Mouse (Mus musculus) limb, embryonic 14.5 days (tissue): ENCODE measurements around the gene C77080. TPM values are rescaled to one million over a fixed set of nuclear protein-coding genes. Genes with fewer than 3 reads are reported as not detected.

Experiments
- ATAC-seq: fragments of 200-750 bp; cut with Nextera tagmentation; 2 replicates; pipeline ENCODE4 v1.8.0; 2017; ENCODE audit warnings: low read depth, moderate number of reproducible peaks, moderate TSS enrichment; ENCODE audit not compliant: low FRiP score
- DNase-seq: peaks from one replicate; pipeline ENCODE4 v3.0.0-alpha.2; 2015; ENCODE audit warnings: low spot score
- H3K27ac ChIP-seq: fragments of 300-500 bp; sonication (generic); replicated peaks from 2 replicates; pipeline ENCODE4 v1.5.1; 2014; ENCODE audit warnings: low read depth, mild to moderate bottlenecking, low read length, moderate library complexity, mixed read lengths
- H3K27me3 ChIP-seq: fragments of 300-500 bp; sonication (generic); 2 replicates; pipeline ENCODE4 v1.6.1; 2014; ENCODE audit warnings: low read length, mixed read lengths; ENCODE audit not compliant: control insufficient read depth, insufficient read depth
- H3K36me3 ChIP-seq: fragments of 300-500 bp; sonication (generic); 2 replicates; pipeline ENCODE4 v1.6.1; 2014; ENCODE audit warnings: mild to moderate bottlenecking, low read length, moderate library complexity, mixed read lengths; ENCODE audit not compliant: control insufficient read depth, insufficient read depth
- H3K4me1 ChIP-seq: fragments of 300-500 bp; sonication (generic); 2 replicates; pipeline ENCODE4 v1.6.1; 2014; ENCODE audit warnings: antibody characterized with exemption, low read length, mixed read lengths; ENCODE audit not compliant: control insufficient read depth, insufficient read depth
- H3K4me2 ChIP-seq: fragments of 300-500 bp; sonication (generic); replicated peaks from 2 replicates; pipeline ENCODE4 v1.6.1; 2014; ENCODE audit warnings: low read depth, mild to moderate bottlenecking, low read length, moderate library complexity; ENCODE audit not compliant: severe bottlenecking
- H3K4me3 ChIP-seq: fragments of 300-500 bp; sonication (generic); replicated peaks from 2 replicates; pipeline ENCODE4 v1.5.1; 2014; ENCODE audit warnings: low read length
- H3K9ac ChIP-seq: fragments of 300-500 bp; sonication (generic); 2 replicates; pipeline ENCODE4 v1.6.1; 2014; ENCODE audit warnings: mild to moderate bottlenecking, low read depth, low read length, moderate library complexity; ENCODE audit not compliant: severe bottlenecking
- H3K9me3 ChIP-seq: fragments of 300-500 bp; sonication (generic); 2 replicates; pipeline ENCODE4 v1.6.1; 2016; ENCODE audit warnings: low read length; ENCODE audit not compliant: control insufficient read depth
- POLR2A ChIP-seq: fragments of 200-500 bp; IDR thresholded peaks from 2 replicates; pipeline ENCODE4 v1.8.0; 2012; ENCODE audit warnings: inconsistent platforms, mild to moderate bottlenecking, moderate library complexity, borderline replicate concordance; ENCODE audit not compliant: insufficient read depth, insufficient read length; ENCODE audit errors: extremely low read depth
- WGBS: fragments of 180-500 bp; shearing (Covaris S2); extraction: QIAGEN DNeasy Blood & Tissue Kit; methylation state at CpG from one replicate; pipeline ENCODE4 v1.1.7; 2014; 5-methylcytosine and 5-hydroxymethylcytosine counted together
- polyA plus RNA-seq, 2 experiments: library from polyadenylated mRNA; depleted of rRNA in 1 of 2; stranded (reverse) in 1 of 2; unstranded in 1 of 2; fragments of >200 nt; fragmentation: Nextera tagmentation in 1 of 2; extraction: Ambion mirVana in 1 of 2; gene quantifications; 2 replicates each; pipeline versions ENCODE4 v1.2.1 to v1.2.3; 2012 to 2014

C77080 gene
- polyA plus RNA-seq, 2 experiments = 7.6 to 17.1 TPM

DNA sequence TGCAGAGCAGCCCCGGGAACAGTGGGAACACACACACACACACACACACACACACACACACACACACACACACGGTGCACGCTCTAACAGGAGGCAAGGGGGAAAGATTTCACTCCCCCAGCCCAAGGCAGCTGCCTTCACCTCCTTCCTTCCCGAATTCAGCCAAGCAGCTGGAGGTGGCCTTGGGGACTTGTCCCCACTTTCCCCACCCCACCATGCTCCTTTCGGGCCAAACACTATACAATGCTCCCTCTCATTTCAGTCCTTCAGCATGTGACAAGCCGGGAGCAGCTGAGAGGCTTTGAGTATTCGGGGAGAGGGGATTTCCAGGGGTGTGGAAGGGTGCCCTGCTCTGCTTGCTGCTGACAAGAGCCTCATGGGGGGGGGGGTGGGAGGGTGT is 19.3 kb downstream of the C77080 start:
- H3K9me3 ChIP-seq = no peaks in the 10 kb centered on the region
- no peak for TF ChIP-seq POLR2A
- peaks cover 34% of the 10 kb centered on the region for H3K4me1 ChIP-seq
- H3K36me3 ChIP-seq = no peaks in the 10 kb centered on the region
- ATAC-seq = peak; percentile 21; the same call in 1 of the 2 replicates
- DNase-seq = peak; percentile 39
- H3K27ac ChIP-seq = peak overlapping the region; percentile 71
- WGBS = 18% methylated on average over 7 of the region's 7 CpGs
- no peak overlapping the region for H3K4me3 ChIP-seq
- H3K9ac ChIP-seq = 0 out of 2 replicates have a peak overlapping the region, but pooled peaks have one; percentile 12
- H3K4me2 ChIP-seq = no peak overlapping the region
- no peaks in the 10 kb centered on the region for H3K27me3 ChIP-seq

DNA sequence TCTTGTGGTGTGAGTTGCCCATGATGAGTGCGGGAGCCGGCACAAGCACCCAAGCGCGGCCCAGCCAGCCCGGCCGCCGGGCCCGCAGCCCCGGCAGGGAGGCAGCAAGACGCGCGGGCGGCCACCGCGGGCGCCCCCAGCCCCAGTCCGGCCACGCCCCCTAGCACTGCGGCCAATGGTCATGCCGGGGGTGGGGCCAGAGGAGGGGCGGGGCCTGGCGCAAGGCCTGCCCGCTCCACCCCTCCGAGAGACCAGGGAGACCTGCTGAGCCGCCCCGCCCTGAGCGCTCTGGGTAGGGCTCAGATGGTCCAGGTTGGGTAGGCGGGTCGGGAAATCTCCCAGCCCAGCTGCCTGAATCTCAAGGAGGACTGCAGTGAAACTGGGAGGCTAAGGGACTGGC is 22.1 kb downstream of the C77080 start:
- peak overlapping the region; percentile 62 for H3K9ac ChIP-seq
- H3K36me3 ChIP-seq = no peaks in the 10 kb centered on the region
- no peak overlapping the region for H3K27ac ChIP-seq
- H3K9me3 ChIP-seq = no peaks in the 10 kb centered on the region
- peak overlapping the region; percentile 94 for H3K4me2 ChIP-seq
- under 1% methylated on average over 20 of the region's 29 CpGs for WGBS
- ATAC-seq = peak; percentile 87
- DNase-seq = peak; percentile 87
- no peaks in the 10 kb centered on the region for H3K27me3 ChIP-seq
- H3K4me1 ChIP-seq = peaks cover 35% of the 10 kb centered on the region
- TF ChIP-seq POLR2A = peak; percentile 64; the same call in 1 of the 2 replicates
- peak overlapping the region; percentile 81 for H3K4me3 ChIP-seq

- H3K9me3 ChIP-seq = no peaks in the 10 kb centered on the region
- peak overlapping the region; percentile 94 for H3K4me2 ChIP-seq
- no peak for DNase-seq
- H3K4me1 ChIP-seq = peaks cover 35% of the 10 kb centered on the region
- 2% methylated on average over 20 of the region's 23 CpGs for WGBS
- peak; percentile 54 for ATAC-seq
- no peaks in the 10 kb centered on the region for H3K36me3 ChIP-seq
- no peak overlapping the region for H3K27ac ChIP-seq
- no peaks in the 10 kb centered on the region for H3K27me3 ChIP-seq
- TF ChIP-seq POLR2A = no peak
- H3K9ac ChIP-seq = peak overlapping the region; percentile 62
- H3K4me3 ChIP-seq = peak overlapping the region; percentile 81
Observed at GRCm38 (mm10) chr4:129238579-129239016, 22.6 kb downstream of the C77080 start.

- Histone ChIP-seq H3K27ac (no peak overlapping the region), H3K4me2 (peak overlapping the region; percentile 94), H3K4me3 (peak overlapping the region; percentile 81), H3K36me3 (no peaks in the 10 kb centered on the region), H3K27me3 (no peaks in the 10 kb centered on the region), H3K9me3 (no peaks in the 10 kb centered on the region), H3K4me1 (peaks cover 35% of the 10 kb centered on the region), H3K9ac (peak overlapping the region; percentile 62)
- 4% methylated on average over 21 of the region's 21 CpGs for WGBS
- ATAC-seq (no peak), DNase-seq (no peak)
- no peak for TF ChIP-seq POLR2A
Observed at GRCm38 (mm10) chr4:129237843-129238441, 23.3 kb downstream of the C77080 start.

DNA sequence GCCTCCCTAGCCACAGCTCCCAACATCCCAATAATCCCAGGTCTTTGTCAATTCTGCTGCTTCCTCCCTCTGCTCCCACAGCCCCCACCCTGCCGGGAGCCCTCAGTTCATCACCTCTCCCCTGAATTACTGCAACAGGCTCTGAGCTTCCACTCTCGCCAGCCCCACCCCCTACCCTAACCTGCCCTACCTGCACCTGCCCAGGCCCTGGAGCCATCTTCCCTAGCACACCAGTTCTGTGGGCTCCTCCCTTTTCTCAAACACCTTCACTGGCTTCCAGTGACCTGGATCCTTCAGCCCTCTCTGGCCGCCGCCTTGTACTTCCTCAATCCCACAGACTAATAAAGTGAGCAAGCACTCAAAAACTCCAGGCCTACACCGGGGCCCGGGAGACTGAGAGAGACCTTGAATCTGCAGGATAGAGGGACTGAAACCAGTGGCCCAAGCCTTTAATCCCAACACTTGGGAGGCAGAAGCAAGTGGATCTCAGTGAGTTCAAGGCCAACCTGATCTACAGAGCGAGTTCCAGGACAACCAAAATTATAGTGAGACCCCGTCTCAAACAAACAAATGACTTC is 24.9 kb downstream of the C77080 start:
- ATAC-seq = no peak
- Histone ChIP-seq H3K9me3 (no peaks in the 10 kb centered on the region), H3K4me2 (no peak overlapping the region), H3K36me3 (no peaks in the 10 kb centered on the region), H3K27me3 (no peaks in the 10 kb centered on the region), H3K9ac (no peak overlapping the region), H3K27ac (no peak overlapping the region), H3K4me1 (peaks cover 20% of the 10 kb centered on the region), H3K4me3 (no peak overlapping the region)
- TF ChIP-seq POLR2A = no peak
- DNase-seq = no peak
- WGBS = 71% methylated on average over 8 of the region's 8 CpGs
